Mouse (Mus musculus): ENCODE measurements at regions not wholly inside any gene's neighbourhood (a gene's known extent, or its start where the extent isn't known, plus 50 kb on each side); places are given as distances from the start of the nearest gene placed in this dataset.

GRCm38 (mm10) chr9:67129891-67130290 is 80.7 kb upstream of the Tpm1 start:
- WGBS, result 76% methylated on average over 3 of the region's 3 CpGs
- no peak overlapping the region for H3K4me2 ChIP-seq (ENCODE audit: low read length)
- DNase-seq (ENCODE audit: low spot score), result no peak
- H3K36me3 ChIP-seq (ENCODE audit: control insufficient read depth, insufficient read depth, low read length), result no peaks in the 10 kb centered on the region
- no peaks in the 10 kb centered on the region for H3K27me3 ChIP-seq (replicated peaks; ENCODE audit: control insufficient read depth, insufficient read depth, low read length)
- no peak overlapping the region for H3K4me3 ChIP-seq (ENCODE audit: low read depth, low read length)
- H3K27ac ChIP-seq (ENCODE audit: low read depth), result no peak overlapping the region
- no peak for ATAC-seq (replicated peaks; ENCODE audit: low FRiP score, low TSS enrichment, low read depth)
- no peak overlapping the region for H3K9ac ChIP-seq (ENCODE audit: low read length)
- H3K4me1 ChIP-seq (replicated peaks; ENCODE audit: control insufficient read depth, insufficient read depth, low read length), result peaks cover 5% of the 10 kb centered on the region; the same call in 1 of the 2 replicates
- no peaks in the 10 kb centered on the region for H3K9me3 ChIP-seq (ENCODE audit: control insufficient read depth, low read length)

GRCm38 (mm10) chr9:67129095-67129494 is 79.9 kb upstream of the Tpm1 start:
- H3K27me3 ChIP-seq (replicated peaks; ENCODE audit: control insufficient read depth, insufficient read depth, low read length), result no peaks in the 10 kb centered on the region
- WGBS, result 91% methylated on average over 3 of the region's 3 CpGs
- peaks cover 5% of the 10 kb centered on the region; the same call in 1 of the 2 replicates for H3K4me1 ChIP-seq (replicated peaks; ENCODE audit: control insufficient read depth, insufficient read depth, low read length)
- no peaks in the 10 kb centered on the region for H3K9me3 ChIP-seq (ENCODE audit: control insufficient read depth, low read length)
- no peak overlapping the region for H3K27ac ChIP-seq (ENCODE audit: low read depth)
- no peak overlapping the region for H3K4me3 ChIP-seq (ENCODE audit: low read depth, low read length)
- ATAC-seq (replicated peaks; ENCODE audit: low FRiP score, low TSS enrichment, low read depth) (no peak), DNase-seq (ENCODE audit: low spot score) (no peak)
- no peak overlapping the region for H3K9ac ChIP-seq (ENCODE audit: low read length)
- no peaks in the 10 kb centered on the region for H3K36me3 ChIP-seq (ENCODE audit: control insufficient read depth, insufficient read depth, low read length)
- no peak overlapping the region for H3K4me2 ChIP-seq (ENCODE audit: low read length)

- Histone ChIP-seq H3K9me3 (ENCODE audit: control insufficient read depth, low read length) (no peaks in the 10 kb centered on the region), H3K4me1 (replicated peaks; ENCODE audit: control insufficient read depth, insufficient read depth, low read length) (peaks cover 22% of the 10 kb centered on the region), H3K9ac (ENCODE audit: low read length) (no peak overlapping the region), H3K4me2 (ENCODE audit: low read length) (no peak overlapping the region), H3K27me3 (replicated peaks; ENCODE audit: control insufficient read depth, insufficient read depth, low read length) (no peaks in the 10 kb centered on the region), H3K27ac (ENCODE audit: low read depth) (no peak overlapping the region), H3K4me3 (ENCODE audit: low read depth, low read length) (no peak overlapping the region), H3K36me3 (ENCODE audit: control insufficient read depth, insufficient read depth, low read length) (no peaks in the 10 kb centered on the region)
- DNase-seq (ENCODE audit: low spot score), result no peak
- no peak for ATAC-seq (replicated peaks; ENCODE audit: low FRiP score, low TSS enrichment, low read depth)
- WGBS, result 91% methylated on average over 7 of the region's 7 CpGs
These were observed 72.5 kb upstream of the Tpm1 start for GRCm38 (mm10) chr9:67121691-67122090.

- H3K27ac ChIP-seq (ENCODE audit: low read depth), result peak overlapping the region; percentile 57
- WGBS, result 43% methylated on average over 6 of the region's 6 CpGs
- peak; percentile 57; the same call in 1 of the 2 replicates for ATAC-seq (replicated peaks; ENCODE audit: low FRiP score, low TSS enrichment, low read depth)
These were observed 69.9 kb upstream of the Tpm1 start for GRCm38 (mm10) chr9:67118880-67119644.

GRCm38 (mm10) chr9:67118429-67118828 is 69.2 kb upstream of the Tpm1 start:
- Histone ChIP-seq H3K4me2 (ENCODE audit: low read length) (no peak overlapping the region), H3K4me3 (ENCODE audit: low read depth, low read length) (no peak overlapping the region), H3K9ac (ENCODE audit: low read length) (no peak overlapping the region), H3K36me3 (ENCODE audit: control insufficient read depth, insufficient read depth, low read length) (no peaks in the 10 kb centered on the region), H3K4me1 (replicated peaks; ENCODE audit: control insufficient read depth, insufficient read depth, low read length) (peaks cover 36% of the 10 kb centered on the region), H3K9me3 (ENCODE audit: control insufficient read depth, low read length) (no peaks in the 10 kb centered on the region), H3K27me3 (replicated peaks; ENCODE audit: control insufficient read depth, insufficient read depth, low read length) (no peaks in the 10 kb centered on the region), H3K27ac (ENCODE audit: low read depth) (peak overlapping the region; percentile 57)
- ATAC-seq (replicated peaks; ENCODE audit: low FRiP score, low TSS enrichment, low read depth) (peak; percentile 17; the same call in 1 of the 2 replicates), DNase-seq (ENCODE audit: low spot score) (no peak)
- 92% methylated on average over 1 of the region's 1 CpGs for WGBS

More at GRCm38 (mm10) chr9:67118880-67119644, 69.9 kb upstream of the Tpm1 start:
- Histone ChIP-seq H3K4me3 (ENCODE audit: low read depth, low read length) (no peak overlapping the region), H3K9me3 (ENCODE audit: control insufficient read depth, low read length) (no peaks in the 10 kb centered on the region), H3K4me2 (ENCODE audit: low read length) (no peak overlapping the region), H3K36me3 (ENCODE audit: control insufficient read depth, insufficient read depth, low read length) (no peaks in the 10 kb centered on the region), H3K4me1 (replicated peaks; ENCODE audit: control insufficient read depth, insufficient read depth, low read length) (peaks cover 36% of the 10 kb centered on the region), H3K9ac (ENCODE audit: low read length) (no peak overlapping the region), H3K27me3 (replicated peaks; ENCODE audit: control insufficient read depth, insufficient read depth, low read length) (no peaks in the 10 kb centered on the region)
- no peak for DNase-seq (ENCODE audit: low spot score)

- ATAC-seq (replicated peaks; ENCODE audit: low FRiP score, low TSS enrichment, low read depth), result no peak
- no peak for DNase-seq (ENCODE audit: low spot score)
- no peaks in the 10 kb centered on the region for H3K27me3 ChIP-seq (replicated peaks; ENCODE audit: control insufficient read depth, insufficient read depth, low read length)
- H3K4me3 ChIP-seq (ENCODE audit: low read depth, low read length), result no peak overlapping the region
- H3K36me3 ChIP-seq (ENCODE audit: control insufficient read depth, insufficient read depth, low read length), result no peaks in the 10 kb centered on the region
- H3K9me3 ChIP-seq (ENCODE audit: control insufficient read depth, low read length), result no peaks in the 10 kb centered on the region
- no peak overlapping the region for H3K4me2 ChIP-seq (ENCODE audit: low read length)
- peaks cover 37% of the 10 kb centered on the region for H3K4me1 ChIP-seq (replicated peaks; ENCODE audit: control insufficient read depth, insufficient read depth, low read length)
- WGBS, result 51% methylated on average over 5 of the region's 5 CpGs
- no peak overlapping the region for H3K9ac ChIP-seq (ENCODE audit: low read length)
- peak overlapping the region; percentile 72; the same call in 1 of the 2 replicates for H3K27ac ChIP-seq (ENCODE audit: low read depth)
These were observed 68.4 kb upstream of the Tpm1 start for GRCm38 (mm10) chr9:67117639-67118038.

GRCm38 (mm10) chr9:67115991-67116390 is 66.8 kb upstream of the Tpm1 start:
- H3K27ac ChIP-seq (ENCODE audit: low read depth), result peak overlapping the region; percentile 72
- DNase-seq (ENCODE audit: low spot score) (no peak), ATAC-seq (replicated peaks; ENCODE audit: low FRiP score, low TSS enrichment, low read depth) (peak; percentile 59)
- H3K9ac ChIP-seq (ENCODE audit: low read length), result no peak overlapping the region
- no peak overlapping the region for H3K4me2 ChIP-seq (ENCODE audit: low read length)
- no peaks in the 10 kb centered on the region for H3K9me3 ChIP-seq (ENCODE audit: control insufficient read depth, low read length)
- H3K27me3 ChIP-seq (replicated peaks; ENCODE audit: control insufficient read depth, insufficient read depth, low read length), result no peaks in the 10 kb centered on the region
- H3K4me1 ChIP-seq (replicated peaks; ENCODE audit: control insufficient read depth, insufficient read depth, low read length), result peaks cover 44% of the 10 kb centered on the region
- no peaks in the 10 kb centered on the region for H3K36me3 ChIP-seq (ENCODE audit: control insufficient read depth, insufficient read depth, low read length)
- 7% methylated on average over 2 of the region's 2 CpGs for WGBS
- no peak overlapping the region for H3K4me3 ChIP-seq (ENCODE audit: low read depth, low read length)

GRCm38 (mm10) chr9:67114099-67114498 is 64.9 kb upstream of the Tpm1 start:
- no peak overlapping the region for H3K27ac ChIP-seq (ENCODE audit: low read depth)
- H3K27me3 ChIP-seq (replicated peaks; ENCODE audit: control insufficient read depth, insufficient read depth, low read length), result no peaks in the 10 kb centered on the region
- H3K4me2 ChIP-seq (ENCODE audit: low read length), result no peak overlapping the region
- DNase-seq (ENCODE audit: low spot score) (no peak), ATAC-seq (replicated peaks; ENCODE audit: low FRiP score, low TSS enrichment, low read depth) (no peak)
- peaks cover 37% of the 10 kb centered on the region for H3K4me1 ChIP-seq (replicated peaks; ENCODE audit: control insufficient read depth, insufficient read depth, low read length)
- H3K9ac ChIP-seq (ENCODE audit: low read length), result no peak overlapping the region
- H3K4me3 ChIP-seq (ENCODE audit: low read depth, low read length), result no peak overlapping the region
- no peaks in the 10 kb centered on the region for H3K9me3 ChIP-seq (ENCODE audit: control insufficient read depth, low read length)
- 68% methylated on average over 5 of the region's 5 CpGs for WGBS
- H3K36me3 ChIP-seq (ENCODE audit: control insufficient read depth, insufficient read depth, low read length), result no peaks in the 10 kb centered on the region
